Mouse (Mus musculus): Measurements from ENCODE around the gene Ccr4.

- TF ChIP-seq POLR2A (IDR thresholded peaks at IDR 0.05; ENCODE audit: low read depth, low read length): no peak
- no peak for TF ChIP-seq CTCF (conservative IDR thresholded peaks at IDR 0.05; ENCODE audit: insufficient read depth, insufficient read length, low read depth, low read length)
Observed at GRCm38 (mm10) chr9:114509785-114510184, 5.1 kb upstream of the Ccr4 start.
